Mouse (Mus musculus): ENCODE data around the gene Tmem44. TPM values are rescaled to one million over a fixed set of nuclear protein-coding genes. Genes with fewer than 3 reads are reported as not detected.

The Tmem44 gene
- polyA plus RNA-seq, 1 experiment, result 1.1 TPM

DNA sequence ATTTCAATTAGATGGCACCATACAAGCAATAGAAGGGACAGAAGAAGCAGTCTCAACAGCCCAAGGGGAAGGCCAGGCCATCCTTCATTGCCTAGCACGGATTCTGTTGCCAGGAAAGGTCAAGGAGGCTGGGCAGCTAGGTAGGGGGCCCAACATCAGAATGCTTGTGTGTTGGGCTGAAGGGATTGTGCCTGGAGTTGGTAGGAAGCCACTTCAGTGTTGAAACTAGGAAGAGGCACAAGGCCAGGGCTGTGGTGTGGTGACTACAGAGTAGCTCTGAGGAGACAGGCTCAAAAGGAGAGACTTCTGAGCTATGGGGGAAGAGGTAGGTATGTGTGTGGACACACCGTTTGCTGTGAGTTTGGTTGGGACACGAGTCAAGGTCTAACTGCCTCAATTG, 44.7 kb upstream of the Tmem44 start:
- Histone ChIP-seq H3K27me3 (ENCODE audit: control insufficient read depth, insufficient read depth, insufficient read length) (peaks cover 4% of the 10 kb centered on the region), H3K36me3 (ENCODE audit: control insufficient read depth, insufficient read depth) (no peaks in the 10 kb centered on the region), H3ac (ENCODE audit: control insufficient read depth, insufficient read length) (no peak overlapping the region), H3K79me2 (ENCODE audit: control insufficient read depth, insufficient read depth) (no peaks in the 10 kb centered on the region), H3K4me3 (no peak overlapping the region), H3K4me2 (ENCODE audit: low read depth) (no peak overlapping the region)
- no peak for TF ChIP-seq POLR2AphosphoS2 (IDR thresholded peaks at IDR 0.05; ENCODE audit: insufficient read length, low read depth)
- no peak for TF ChIP-seq MYOG (IDR thresholded peaks at IDR 0.05; ENCODE audit: control insufficient read depth in 1 of 3, insufficient read depth in 1 of 3, insufficient read length in 2 of 3, low read depth in 2 of 3)
- no peak for TF ChIP-seq E2F4 (IDR thresholded peaks at IDR 0.05; ENCODE audit: insufficient read depth)
- no peak for TF ChIP-seq TCF12 (IDR thresholded peaks at IDR 0.05; ENCODE audit: insufficient read depth, poor library complexity, severe bottlenecking)
- no peak for TF ChIP-seq USF1 (IDR thresholded peaks at IDR 0.05; ENCODE audit: low read depth)
- TF ChIP-seq MYOD1 (IDR thresholded peaks at IDR 0.05; ENCODE audit: control insufficient read depth in 1 of 3, insufficient read length in 2 of 3, low read depth in 2 of 3), result no peak
- TF ChIP-seq TCF3 (IDR thresholded peaks at IDR 0.05; ENCODE audit: insufficient read length, low read depth), result no peak
- no peak for TF ChIP-seq REST (IDR thresholded peaks at IDR 0.05; ENCODE audit: insufficient read depth, insufficient read length)
- TF ChIP-seq POLR2A (IDR thresholded peaks at IDR 0.05; ENCODE audit: insufficient read length, low read depth), result no peak
- TF ChIP-seq SRF (IDR thresholded peaks at IDR 0.05; ENCODE audit: control insufficient read depth, insufficient read length, low read depth), result no peak
- no peak for TF ChIP-seq CEBPB (IDR thresholded peaks at IDR 0.05; ENCODE audit: insufficient read depth, poor library complexity, severe bottlenecking)
- no peak for TF ChIP-seq MAX (IDR thresholded peaks at IDR 0.05; ENCODE audit: low read depth)

DNA sequence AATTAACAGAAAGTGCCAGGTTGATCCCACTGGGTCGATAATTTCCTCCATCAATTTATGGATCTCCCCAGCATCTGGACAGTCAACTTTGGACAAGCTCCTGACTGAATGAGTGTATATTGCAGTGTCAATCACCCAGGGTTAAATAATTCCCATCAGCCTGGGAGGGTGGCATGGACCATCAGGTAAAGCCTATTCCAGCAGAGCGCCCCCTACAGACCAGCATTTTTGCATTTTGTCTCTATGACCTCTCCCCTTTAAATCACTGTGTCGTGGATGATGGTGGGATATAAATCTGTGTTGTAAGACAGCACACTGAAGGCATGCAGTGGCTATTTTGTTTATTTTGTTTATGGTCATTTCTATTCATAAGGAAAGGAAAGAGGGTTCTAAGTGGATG, 41.3 kb upstream of the Tmem44 start:
- no peak for TF ChIP-seq E2F4 (IDR thresholded peaks at IDR 0.05; ENCODE audit: insufficient read depth)
- TF ChIP-seq MAX (IDR thresholded peaks at IDR 0.05; ENCODE audit: low read depth), result no peak
- no peak for TF ChIP-seq MYOD1 (IDR thresholded peaks at IDR 0.05; ENCODE audit: control insufficient read depth in 1 of 3, insufficient read length in 2 of 3, low read depth in 2 of 3)
- no peak for TF ChIP-seq SRF (IDR thresholded peaks at IDR 0.05; ENCODE audit: control insufficient read depth, insufficient read length, low read depth)
- no peak for TF ChIP-seq POLR2A (IDR thresholded peaks at IDR 0.05; ENCODE audit: insufficient read length, low read depth)
- TF ChIP-seq TCF3 (IDR thresholded peaks at IDR 0.05; ENCODE audit: insufficient read length, low read depth), result no peak
- no peak for TF ChIP-seq POLR2AphosphoS2 (IDR thresholded peaks at IDR 0.05; ENCODE audit: insufficient read length, low read depth)
- TF ChIP-seq CEBPB (IDR thresholded peaks at IDR 0.05; ENCODE audit: insufficient read depth, poor library complexity, severe bottlenecking), result no peak
- Histone ChIP-seq H3K4me3 (no peak overlapping the region), H3ac (ENCODE audit: control insufficient read depth, insufficient read length) (no peak overlapping the region), H3K36me3 (ENCODE audit: control insufficient read depth, insufficient read depth) (no peaks in the 10 kb centered on the region), H3K4me2 (ENCODE audit: low read depth) (no peak overlapping the region), H3K79me2 (ENCODE audit: control insufficient read depth, insufficient read depth) (peaks cover 4% of the 10 kb centered on the region), H3K27me3 (ENCODE audit: control insufficient read depth, insufficient read depth, insufficient read length) (peaks cover 4% of the 10 kb centered on the region)

DNA sequence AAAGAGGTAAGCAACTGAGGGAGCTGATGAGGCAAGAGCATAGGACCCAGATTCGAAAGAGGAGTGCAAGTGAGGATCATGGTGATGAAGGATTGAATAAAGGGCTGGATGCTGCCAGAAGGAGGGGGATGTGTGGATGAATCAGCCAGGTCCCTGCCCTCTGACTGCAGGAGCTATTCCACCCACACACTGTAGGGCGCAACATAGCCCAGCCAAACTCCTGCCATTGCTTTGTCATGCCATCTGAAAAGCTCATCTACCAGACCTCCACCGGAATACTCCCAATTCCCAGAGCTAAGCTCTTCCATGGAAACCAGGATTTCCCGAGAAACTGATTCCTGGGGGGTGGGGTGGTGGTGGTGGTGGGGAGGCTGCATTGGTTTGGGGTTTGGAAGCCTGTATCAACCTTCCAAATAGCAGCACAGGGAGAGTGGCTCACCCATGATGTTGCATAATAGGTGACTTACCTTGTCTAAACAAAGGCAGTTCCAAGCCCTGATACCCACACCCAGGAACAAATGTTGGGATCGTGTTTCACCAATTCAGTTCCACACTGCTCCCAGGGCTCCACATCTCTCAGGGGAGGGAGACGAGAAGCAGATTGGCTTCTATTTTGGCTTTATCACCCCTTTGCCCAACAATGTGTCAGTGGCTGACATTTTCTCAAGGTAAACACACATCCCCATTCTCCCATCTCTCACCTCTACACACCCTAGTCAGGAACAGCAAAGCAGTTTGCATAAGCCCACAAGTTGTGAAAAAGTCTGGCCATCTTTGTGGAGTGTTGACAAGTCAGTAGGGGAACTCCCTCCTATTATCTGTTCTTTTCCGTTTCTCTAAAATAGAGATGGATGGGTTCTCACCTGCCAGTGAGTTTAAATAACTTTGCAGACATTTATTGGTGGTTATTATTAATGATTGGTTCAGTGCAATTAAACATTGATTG, 39.9 kb upstream of the Tmem44 start:
- peak overlapping the region; percentile 55 for H3K4me2 ChIP-seq (ENCODE audit: low read depth)
- no peak overlapping the region for H3K4me3 ChIP-seq
- peaks cover 18% of the 10 kb centered on the region for H3K79me2 ChIP-seq (ENCODE audit: control insufficient read depth, insufficient read depth)
- H3ac ChIP-seq (ENCODE audit: control insufficient read depth, insufficient read length), result no peak overlapping the region
- peaks cover 3% of the 10 kb centered on the region for H3K36me3 ChIP-seq (ENCODE audit: control insufficient read depth, insufficient read depth)
- peaks cover 4% of the 10 kb centered on the region for H3K27me3 ChIP-seq (ENCODE audit: control insufficient read depth, insufficient read depth, insufficient read length)
- no peak for TF ChIP-seq TCF12 (IDR thresholded peaks at IDR 0.05; ENCODE audit: insufficient read depth, poor library complexity, severe bottlenecking)
- no peak for TF ChIP-seq E2F4 (IDR thresholded peaks at IDR 0.05; ENCODE audit: insufficient read depth)
- TF ChIP-seq MAX (IDR thresholded peaks at IDR 0.05; ENCODE audit: low read depth), result no peak
- no peak for TF ChIP-seq TCF3 (IDR thresholded peaks at IDR 0.05; ENCODE audit: insufficient read length, low read depth)
- no peak for TF ChIP-seq USF1 (IDR thresholded peaks at IDR 0.05; ENCODE audit: low read depth)
- no peak for TF ChIP-seq MYOD1 (IDR thresholded peaks at IDR 0.05; ENCODE audit: control insufficient read depth in 1 of 3, insufficient read length in 2 of 3, low read depth in 2 of 3)
- TF ChIP-seq POLR2AphosphoS2 (IDR thresholded peaks at IDR 0.05; ENCODE audit: insufficient read length, low read depth), result no peak
- no peak for TF ChIP-seq SRF (IDR thresholded peaks at IDR 0.05; ENCODE audit: control insufficient read depth, insufficient read length, low read depth)
- no peak for TF ChIP-seq CEBPB (IDR thresholded peaks at IDR 0.05; ENCODE audit: insufficient read depth, poor library complexity, severe bottlenecking)
- no peak for TF ChIP-seq REST (IDR thresholded peaks at IDR 0.05; ENCODE audit: insufficient read depth, insufficient read length)
- TF ChIP-seq POLR2A (IDR thresholded peaks at IDR 0.05; ENCODE audit: insufficient read length, low read depth), result no peak
- no peak for TF ChIP-seq MYOG (IDR thresholded peaks at IDR 0.05; ENCODE audit: control insufficient read depth in 1 of 3, insufficient read depth in 1 of 3, insufficient read length in 2 of 3, low read depth in 2 of 3)

DNA sequence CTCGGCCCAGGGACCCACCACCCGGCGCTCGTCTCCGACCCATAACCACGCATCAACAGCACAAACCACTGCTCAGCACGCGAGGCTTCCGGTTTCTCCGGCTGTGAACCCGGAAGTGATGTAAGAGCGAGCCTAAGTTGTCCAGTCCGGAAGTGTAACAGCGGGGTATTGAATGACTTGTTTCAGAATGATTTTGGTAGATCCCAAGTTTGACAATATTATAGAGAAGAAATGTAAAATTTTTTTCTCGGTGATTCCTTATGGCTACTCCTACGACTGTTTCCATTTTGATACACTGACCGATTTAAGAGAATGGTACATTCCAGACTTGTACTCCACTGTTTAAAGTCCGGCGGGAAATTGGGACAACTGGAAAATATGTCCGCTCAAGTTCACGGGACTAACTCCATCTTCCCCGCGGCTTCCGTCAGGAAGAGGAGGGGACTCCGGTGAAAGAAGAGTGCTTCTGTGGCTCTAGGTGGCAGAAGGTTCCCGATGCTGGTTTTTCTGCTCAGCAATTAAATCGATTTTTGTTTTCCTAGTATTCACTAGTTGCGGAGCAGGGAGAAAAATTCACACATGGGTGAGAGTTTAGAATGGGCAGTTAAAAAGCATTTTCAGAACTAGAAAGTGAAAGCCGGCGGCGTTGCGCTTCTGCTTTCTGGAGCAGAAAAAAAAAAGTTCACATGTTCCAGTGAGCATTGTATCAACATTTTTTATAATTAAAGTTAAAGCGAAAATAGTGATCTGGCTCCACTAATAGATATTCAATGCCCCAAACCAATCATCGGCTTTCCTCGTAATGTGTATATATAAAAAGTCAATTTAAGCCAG, 37.1 kb upstream of the Tmem44 start, which contains the start of gene Lsg1:
Lsg1 (minus strand) TSS at position 99 of the 834 bp plus-strand sequence.
- Histone ChIP-seq H3K36me3 (ENCODE audit: control insufficient read depth, insufficient read depth) (peaks cover 26% of the 10 kb centered on the region), H3ac (ENCODE audit: control insufficient read depth, insufficient read length) (peak within 1 kb of the TSS; percentile 65), H3K79me2 (ENCODE audit: control insufficient read depth, insufficient read depth) (peaks cover 36% of the 10 kb centered on the region), H3K4me3 (peak within 1 kb of the TSS; percentile 80), H3K27me3 (ENCODE audit: control insufficient read depth, insufficient read depth, insufficient read length) (no peaks in the 10 kb centered on the region), H3K4me2 (ENCODE audit: low read depth) (peak within 1 kb of the TSS; percentile 99)
- TF ChIP-seq REST (IDR thresholded peaks at IDR 0.05; ENCODE audit: insufficient read depth, insufficient read length) (no peak), TCF12 (IDR thresholded peaks at IDR 0.05; ENCODE audit: insufficient read depth, poor library complexity, severe bottlenecking) (no peak), POLR2A (IDR thresholded peaks at IDR 0.05; ENCODE audit: insufficient read length, low read depth) (peak; percentile 80), USF1 (IDR thresholded peaks at IDR 0.05; ENCODE audit: low read depth) (peak; percentile 7), E2F4 (IDR thresholded peaks at IDR 0.05; ENCODE audit: insufficient read depth) (no peak), SRF (IDR thresholded peaks at IDR 0.05; ENCODE audit: control insufficient read depth, insufficient read length, low read depth) (no peak), MYOD1 (IDR thresholded peaks at IDR 0.05; ENCODE audit: control insufficient read depth in 1 of 3, insufficient read length in 2 of 3, low read depth in 2 of 3) (no peak), POLR2AphosphoS2 (IDR thresholded peaks at IDR 0.05; ENCODE audit: insufficient read length, low read depth) (peak; percentile 79), CEBPB (IDR thresholded peaks at IDR 0.05; ENCODE audit: insufficient read depth, poor library complexity, severe bottlenecking) (no peak), MAX (IDR thresholded peaks at IDR 0.05; ENCODE audit: low read depth) (no peak), TCF3 (IDR thresholded peaks at IDR 0.05; ENCODE audit: insufficient read length, low read depth) (no peak)
